Mouse (Mus musculus) limb, embryonic 10.5 days (tissue): Measurements from ENCODE around the gene Fbxo21. TPM values are rescaled to one million over a fixed set of nuclear protein-coding genes. Genes with fewer than 3 reads are reported as not detected.

Experiments used
- DNase-seq: peaks from one replicate; pipeline ENCODE4 v3.0.0-alpha.2; 2017; ENCODE audit warnings: low spot score
- H3K27ac ChIP-seq: fragments of 300-500 bp; sonication (generic); 2 replicates; pipeline ENCODE4 v1.5.1; 2016; ENCODE audit warnings: mild to moderate bottlenecking
- H3K27me3 ChIP-seq: fragments of 300-500 bp; sonication (generic); 2 replicates; pipeline ENCODE4 v1.6.1; 2016; ENCODE audit warnings: low read depth, mild to moderate bottlenecking; ENCODE audit not compliant: poor library complexity, severe bottlenecking
- H3K36me3 ChIP-seq: fragments of 300-500 bp; sonication (generic); 2 replicates; pipeline ENCODE4 v1.6.1; 2016; ENCODE audit warnings: mild to moderate bottlenecking, moderate library complexity
- H3K4me1 ChIP-seq: fragments of 300-500 bp; sonication (generic); 2 replicates; pipeline ENCODE4 v1.6.1; 2016
- H3K4me3 ChIP-seq: fragments of 300-500 bp; sonication (generic); 2 replicates; pipeline ENCODE4 v1.5.1; 2016; ENCODE audit warnings: mild to moderate bottlenecking, moderate library complexity
- H3K9me3 ChIP-seq: fragments of 300-500 bp; sonication (generic); replicated peaks from 2 replicates; pipeline ENCODE4 v1.6.1; 2016; ENCODE audit warnings: mild to moderate bottlenecking
- WGBS: fragments of 180-500 bp; shearing (Covaris S2); methylation state at CpG from one replicate; pipeline ENCODE4 v1.1.7; 2016; 5-methylcytosine and 5-hydroxymethylcytosine counted together
- polyA plus RNA-seq: library from polyadenylated mRNA; unstranded; fragments of >200 nt; fragmentation: Nextera tagmentation; extraction: Ambion mirVana; gene quantifications from 2 replicates; pipeline ENCODE4 v1.2.1, GENCODE M21; 2016

Fbxo21 gene
- polyA plus RNA-seq, 1 experiment from 2014 or later = 93.4 TPM

DNA sequence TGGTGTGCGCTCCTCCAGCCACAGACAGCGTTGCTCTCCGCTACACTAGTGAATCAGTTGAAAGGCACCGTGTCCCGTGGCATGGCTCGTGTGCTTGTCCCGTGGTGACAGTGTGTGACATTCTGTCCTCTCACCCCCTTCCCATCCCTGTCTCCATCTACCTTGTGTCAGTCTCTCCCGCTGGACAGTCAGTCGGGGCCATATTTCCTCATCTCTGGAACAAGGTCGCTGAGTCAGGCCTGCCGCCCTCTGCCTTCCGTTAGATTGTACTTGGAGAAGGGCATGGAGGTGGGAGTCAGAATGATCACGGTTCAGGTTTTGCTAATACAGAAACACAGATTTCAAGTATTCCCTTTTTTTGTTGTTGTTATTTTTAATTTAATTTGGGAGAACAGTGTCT lies 31.8 kb downstream of the Fbxo21 start:
- Histone ChIP-seq H3K27me3 (no peaks in the 10 kb centered on the region), H3K4me1 (no peaks in the 10 kb centered on the region), H3K9me3 (no peaks in the 10 kb centered on the region), H3K27ac (no peak overlapping the region), H3K4me3 (no peak overlapping the region), H3K36me3 (peaks cover 79% of the 10 kb centered on the region)
- DNase-seq = no peak
- WGBS = 93% methylated on average over 13 of the region's 13 CpGs

DNA sequence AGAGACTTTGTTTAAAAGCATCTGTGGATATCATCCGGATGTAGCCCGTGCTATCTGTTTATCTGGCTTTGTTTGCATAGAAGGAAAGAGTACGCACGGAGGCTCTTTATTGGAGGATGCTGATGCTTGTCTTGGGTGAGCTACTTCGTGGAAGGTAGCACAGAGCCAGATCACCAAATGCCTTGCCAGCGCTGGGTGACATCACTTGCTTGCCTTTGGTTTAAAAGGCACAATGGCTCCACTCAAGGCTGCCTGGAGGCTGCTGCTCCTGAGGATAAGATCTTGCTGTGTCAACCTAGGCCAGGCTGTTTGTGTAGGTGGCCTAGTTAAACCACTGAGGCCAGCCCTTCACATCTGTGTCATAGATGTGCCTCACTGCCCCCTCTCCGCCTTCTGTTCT lies 34.3 kb downstream of the Fbxo21 start:
- no peak for DNase-seq

DNA sequence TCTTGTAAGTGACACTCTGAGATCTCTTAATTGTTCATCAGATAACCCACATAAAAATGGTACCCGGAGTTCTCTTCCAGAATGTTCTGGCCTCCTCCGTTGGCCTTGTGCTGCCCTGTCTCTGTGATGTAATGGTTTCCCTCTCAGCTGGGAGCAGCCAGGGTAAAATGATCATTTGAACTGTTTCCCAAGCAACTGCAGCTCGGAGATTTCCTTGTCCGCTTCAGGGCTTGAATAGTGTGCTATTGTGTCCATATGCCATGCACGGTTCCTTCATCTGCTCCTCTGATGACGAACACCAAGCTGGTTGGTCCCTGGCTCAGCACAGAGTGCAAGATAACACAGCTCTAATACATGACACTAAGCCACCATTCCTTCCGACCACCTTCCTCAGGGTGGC lies 35.3 kb downstream of the Fbxo21 start:
- H3K4me1 ChIP-seq = peaks cover 13% of the 10 kb centered on the region
- H3K4me3 ChIP-seq = no peak overlapping the region
- peaks cover 14% of the 10 kb centered on the region for H3K27me3 ChIP-seq
- H3K9me3 ChIP-seq = no peaks in the 10 kb centered on the region
- H3K36me3 ChIP-seq = peaks cover 45% of the 10 kb centered on the region
- 87% methylated on average over 7 of the region's 7 CpGs for WGBS
- no peak overlapping the region for H3K27ac ChIP-seq
- DNase-seq = no peak

More for the DNA sequence above, 34.3 kb downstream of the Fbxo21 start:
- Histone ChIP-seq H3K4me3 (no peak overlapping the region), H3K36me3 (peaks cover 54% of the 10 kb centered on the region), H3K27me3 (peaks cover 14% of the 10 kb centered on the region), H3K27ac (no peak overlapping the region), H3K4me1 (peaks cover 13% of the 10 kb centered on the region), H3K9me3 (no peaks in the 10 kb centered on the region)
- 92% methylated on average over 7 of the region's 7 CpGs for WGBS

DNA sequence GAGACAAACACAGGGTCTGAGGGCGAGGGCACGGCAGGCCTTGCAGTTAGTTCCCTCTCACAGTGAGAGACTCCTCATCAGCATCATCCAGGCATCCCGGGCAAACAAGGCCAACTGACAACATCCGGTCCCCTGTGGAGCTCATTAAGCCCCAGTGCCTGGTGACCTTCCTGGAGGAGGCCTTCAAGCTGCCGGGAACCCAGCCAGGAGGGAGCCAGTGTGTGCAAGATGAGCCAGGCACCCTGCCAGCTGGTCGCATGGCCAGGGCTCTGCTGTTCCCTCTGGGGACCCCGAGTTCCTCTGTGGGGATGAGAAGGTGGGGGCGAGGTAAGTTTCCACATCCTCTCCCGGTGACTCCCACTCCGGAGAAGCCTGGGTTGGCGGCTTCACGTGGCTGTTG lies 38.5 kb downstream of the Fbxo21 start:
- Histone ChIP-seq H3K27ac (peak overlapping the region; percentile 25; the same call in 1 of the 2 replicates), H3K36me3 (peaks cover 14% of the 10 kb centered on the region), H3K4me3 (no peak overlapping the region), H3K9me3 (no peaks in the 10 kb centered on the region), H3K27me3 (peaks cover 29% of the 10 kb centered on the region), H3K4me1 (peaks cover 17% of the 10 kb centered on the region)
- 26% methylated on average over 12 of the region's 12 CpGs for WGBS
- no peak for DNase-seq

DNA sequence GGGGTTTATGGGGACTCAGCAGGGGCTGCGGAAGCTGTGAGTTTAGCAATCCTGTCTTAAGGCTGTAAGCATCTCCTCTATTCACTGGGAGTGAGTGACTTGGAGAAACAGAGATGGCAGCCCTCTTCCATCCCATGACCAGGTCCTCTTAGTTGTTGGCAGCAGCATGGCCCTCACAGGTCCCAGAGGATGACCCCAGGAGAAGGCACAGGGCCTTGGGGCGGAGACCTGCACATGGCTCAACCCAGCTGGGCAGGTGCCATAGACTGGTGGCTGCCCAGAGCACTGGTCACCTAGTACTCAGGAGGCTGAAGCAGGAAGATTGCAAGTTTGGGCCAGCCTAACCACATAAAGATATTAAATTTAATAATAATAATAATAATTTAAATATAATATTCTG lies 39.1 kb downstream of the Fbxo21 start:
- Histone ChIP-seq H3K9me3 (no peaks in the 10 kb centered on the region), H3K36me3 (peaks cover 8% of the 10 kb centered on the region; the same call in 1 of the 2 replicates), H3K27ac (no peak overlapping the region), H3K27me3 (peaks cover 29% of the 10 kb centered on the region), H3K4me1 (peaks cover 17% of the 10 kb centered on the region), H3K4me3 (no peak overlapping the region)
- no peak for DNase-seq
- WGBS = 85% methylated on average over 2 of the region's 2 CpGs

DNA sequence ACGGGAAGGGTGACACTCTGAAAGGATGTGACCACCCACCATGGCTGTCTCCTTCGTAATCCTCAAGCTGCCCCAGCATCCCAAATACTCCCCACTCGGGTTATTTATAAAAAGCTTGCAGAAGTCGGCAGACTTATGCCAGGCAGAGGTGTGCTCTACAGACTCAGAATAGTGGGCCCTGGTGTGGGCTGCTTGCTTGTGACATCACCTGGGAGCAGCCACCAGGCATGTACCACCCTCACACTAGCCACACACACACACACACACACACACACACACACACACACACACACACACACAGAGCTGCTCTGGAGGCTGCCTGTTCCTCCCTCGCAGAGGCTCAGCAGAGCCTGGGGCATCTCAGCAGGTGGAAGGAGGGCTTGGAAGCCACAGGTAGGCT lies 41.0 kb downstream of the Fbxo21 start:
- Histone ChIP-seq H3K27ac (no peak overlapping the region), H3K27me3 (peaks cover 29% of the 10 kb centered on the region), H3K4me3 (no peak overlapping the region), H3K4me1 (peaks cover 17% of the 10 kb centered on the region), H3K9me3 (no peaks in the 10 kb centered on the region), H3K36me3 (no peaks in the 10 kb centered on the region)
- DNase-seq = no peak
- WGBS = 64% methylated on average over 5 of the region's 5 CpGs

DNA sequence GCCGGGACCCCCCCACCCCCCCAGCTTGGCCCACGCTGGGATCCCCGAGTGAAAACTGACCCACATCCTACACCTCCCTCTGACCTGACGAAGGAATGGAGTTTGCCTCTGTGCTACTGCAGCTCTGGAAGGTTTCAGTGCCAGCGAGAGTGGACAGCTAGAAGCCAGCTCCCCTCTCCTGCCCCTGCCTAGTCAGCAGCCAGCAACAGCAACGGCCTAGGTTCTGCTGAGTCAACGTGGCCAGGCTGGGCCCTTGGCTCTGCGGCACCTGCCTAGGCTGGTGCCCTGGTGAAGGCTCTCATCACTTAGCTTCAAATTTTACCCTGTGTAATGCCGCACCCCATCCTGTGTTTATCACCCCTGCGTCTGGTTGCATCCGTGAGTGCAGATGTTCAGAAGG lies 43.4 kb downstream of the Fbxo21 start:
- Histone ChIP-seq H3K9me3 (no peaks in the 10 kb centered on the region), H3K36me3 (no peaks in the 10 kb centered on the region), H3K27ac (no peak overlapping the region), H3K27me3 (peaks cover 27% of the 10 kb centered on the region), H3K4me1 (peaks cover 9% of the 10 kb centered on the region), H3K4me3 (no peak overlapping the region)
- WGBS = 68% methylated on average over 11 of the region's 11 CpGs
- no peak for DNase-seq

DNA sequence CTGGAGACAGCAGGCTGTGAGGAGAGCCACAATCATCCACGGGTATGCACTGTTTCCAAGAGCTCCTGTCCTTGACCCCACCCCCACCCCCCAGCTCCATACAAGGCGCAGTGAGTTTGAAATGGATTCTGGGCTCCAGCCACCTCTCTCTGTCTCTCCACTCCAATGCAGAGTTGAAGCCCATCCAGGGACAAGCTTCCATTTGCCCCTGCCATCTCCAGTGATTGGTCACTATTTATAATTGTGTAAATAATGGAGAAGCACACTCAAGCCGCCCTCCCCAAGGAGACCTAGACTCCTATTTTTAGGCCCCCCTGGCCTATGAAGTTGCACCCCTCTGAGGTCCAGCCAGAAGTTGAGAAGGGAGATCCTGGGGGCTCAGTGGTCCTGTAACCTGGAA lies 46.5 kb downstream of the Fbxo21 start:
- DNase-seq = no peak
- H3K27me3 ChIP-seq = peaks cover 49% of the 10 kb centered on the region
- no peaks in the 10 kb centered on the region for H3K36me3 ChIP-seq
- no peak overlapping the region for H3K27ac ChIP-seq
- no peaks in the 10 kb centered on the region for H3K9me3 ChIP-seq
- peaks cover 27% of the 10 kb centered on the region for H3K4me1 ChIP-seq
- H3K4me3 ChIP-seq = no peak overlapping the region
- 87% methylated on average over 3 of the region's 3 CpGs for WGBS

DNA sequence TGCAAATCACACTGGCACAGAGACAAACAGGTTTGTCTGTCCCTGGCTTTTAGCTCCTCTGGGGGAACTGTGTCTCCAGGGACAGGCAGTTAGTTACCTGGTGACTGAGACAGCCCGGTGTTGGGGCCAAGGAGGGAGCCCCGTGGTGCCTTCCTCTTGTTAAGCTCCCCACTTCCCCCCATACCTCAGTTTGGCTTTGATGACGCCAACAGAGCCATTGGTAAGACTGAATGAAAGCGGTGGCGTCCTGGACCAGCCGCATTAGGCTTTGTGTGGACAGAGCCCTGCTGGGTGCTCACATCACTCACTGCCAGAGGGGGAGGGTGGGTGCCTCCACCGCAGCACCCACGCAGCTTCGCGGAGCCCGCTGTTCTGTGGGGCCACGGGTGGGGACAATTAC lies 49.4 kb downstream of the Fbxo21 start:
- Histone ChIP-seq H3K9me3 (no peaks in the 10 kb centered on the region), H3K4me3 (no peak overlapping the region), H3K27ac (no peak overlapping the region), H3K36me3 (no peaks in the 10 kb centered on the region), H3K27me3 (peaks cover 62% of the 10 kb centered on the region), H3K4me1 (peaks cover 40% of the 10 kb centered on the region)
- peak; percentile 42 for DNase-seq
- 4% methylated on average over 12 of the region's 12 CpGs for WGBS

DNA sequence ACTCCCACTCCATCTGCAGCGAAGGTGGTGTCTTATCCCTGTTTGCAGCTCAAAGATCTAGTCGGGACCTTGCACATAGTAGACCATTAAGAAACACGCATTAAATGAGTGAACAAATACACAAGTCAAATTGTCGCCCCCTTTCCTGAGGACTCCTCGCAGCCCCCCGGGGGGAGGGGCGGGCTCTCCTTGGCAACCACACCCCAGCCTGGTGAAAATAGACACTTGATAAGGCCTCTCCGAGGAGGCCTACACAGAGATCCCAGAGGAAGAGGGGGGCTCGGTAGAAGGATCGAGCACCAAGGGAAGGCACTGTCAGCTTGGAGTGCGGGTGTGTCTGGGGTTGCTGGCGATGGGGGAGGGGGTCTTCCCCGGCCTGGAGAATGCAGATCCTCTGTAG lies 49.8 kb downstream of the Fbxo21 start:
- no peaks in the 10 kb centered on the region for H3K9me3 ChIP-seq
- H3K27me3 ChIP-seq = peaks cover 67% of the 10 kb centered on the region
- H3K36me3 ChIP-seq = no peaks in the 10 kb centered on the region
- no peak overlapping the region for H3K4me3 ChIP-seq
- H3K4me1 ChIP-seq = peaks cover 40% of the 10 kb centered on the region
- WGBS = 3% methylated on average over 13 of the region's 13 CpGs
- no peak overlapping the region for H3K27ac ChIP-seq
- DNase-seq = no peak

DNA sequence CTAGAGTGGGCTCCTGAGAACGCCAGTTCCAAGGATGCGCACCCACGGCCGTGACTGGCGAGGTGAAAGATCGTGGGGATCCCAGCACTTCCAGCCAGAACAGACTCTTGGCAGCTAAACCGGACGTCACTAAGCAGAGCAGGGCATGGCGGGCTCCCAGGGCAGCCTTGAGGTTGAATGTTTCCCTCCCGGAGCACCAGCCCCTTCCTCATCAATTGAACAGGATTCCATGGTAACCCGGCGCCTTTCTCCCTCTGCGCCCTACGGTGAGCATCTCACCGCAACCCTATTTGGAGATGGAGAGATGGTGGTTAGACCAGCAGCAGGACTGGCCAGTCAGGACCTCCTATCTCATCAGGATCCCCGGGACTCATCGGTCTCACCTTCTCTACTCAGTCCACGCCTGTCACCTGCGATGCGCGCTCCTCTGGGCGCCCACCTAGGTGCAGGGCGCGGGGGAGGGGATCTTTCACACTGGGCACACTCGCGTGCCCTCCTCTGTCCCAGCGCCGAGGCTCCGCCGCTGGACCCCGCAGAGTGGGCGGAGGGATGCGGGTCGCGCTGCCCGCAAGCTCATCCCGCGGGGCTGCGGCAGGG lies 50.7 kb downstream of the Fbxo21 start:
- peak; percentile 49 for DNase-seq
- H3K9me3 ChIP-seq = no peaks in the 10 kb centered on the region
- peak overlapping the region; percentile 68 for H3K4me3 ChIP-seq
- peaks cover 74% of the 10 kb centered on the region for H3K27me3 ChIP-seq
- no peaks in the 10 kb centered on the region for H3K36me3 ChIP-seq
- WGBS = 2% methylated on average over 39 of the region's 39 CpGs
- H3K27ac ChIP-seq = peak overlapping the region; percentile 61; the same call in 1 of the 2 replicates
- peaks cover 40% of the 10 kb centered on the region for H3K4me1 ChIP-seq

DNA sequence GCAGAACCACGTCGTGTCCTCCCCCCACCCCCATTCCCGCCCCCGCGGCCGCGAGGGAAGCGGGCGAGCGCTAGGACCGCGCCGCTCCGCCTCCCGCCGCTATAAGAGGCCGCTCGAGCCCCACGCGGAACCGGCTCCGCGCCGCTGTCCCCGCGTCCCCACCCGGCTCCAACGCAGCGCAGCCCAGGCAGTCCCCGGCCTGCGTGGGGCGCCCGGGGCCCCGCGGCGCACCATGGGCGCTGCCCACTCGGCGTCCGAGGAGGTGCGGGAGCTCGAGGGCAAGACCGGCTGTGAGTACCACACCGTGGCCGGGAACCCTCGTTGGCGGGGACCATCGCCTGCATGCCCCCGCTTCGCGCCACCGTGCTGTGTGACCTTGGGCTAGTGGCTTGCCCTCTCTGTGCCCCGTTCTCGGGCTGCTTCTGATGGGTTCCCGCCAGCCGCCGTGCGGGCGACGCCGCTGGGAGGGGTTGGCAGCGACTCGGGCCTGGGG lies 51.2 kb downstream of the Fbxo21 start, which contains the start of gene Tesc:
Tesc (plus strand) TSS at position 46 of the 493 bp plus-strand sequence.
- DNase-seq = peak; percentile 53
- H3K36me3 ChIP-seq = no peaks in the 10 kb centered on the region
- peak within 1 kb of the TSS; percentile 68 for H3K4me3 ChIP-seq
- no peaks in the 10 kb centered on the region for H3K9me3 ChIP-seq
- H3K4me1 ChIP-seq = peaks cover 40% of the 10 kb centered on the region
- WGBS = under 1% methylated on average over 60 of the region's 63 CpGs
- H3K27ac ChIP-seq = peak within 1 kb of the TSS; percentile 61
- H3K27me3 ChIP-seq = peaks cover 74% of the 10 kb centered on the region

DNA sequence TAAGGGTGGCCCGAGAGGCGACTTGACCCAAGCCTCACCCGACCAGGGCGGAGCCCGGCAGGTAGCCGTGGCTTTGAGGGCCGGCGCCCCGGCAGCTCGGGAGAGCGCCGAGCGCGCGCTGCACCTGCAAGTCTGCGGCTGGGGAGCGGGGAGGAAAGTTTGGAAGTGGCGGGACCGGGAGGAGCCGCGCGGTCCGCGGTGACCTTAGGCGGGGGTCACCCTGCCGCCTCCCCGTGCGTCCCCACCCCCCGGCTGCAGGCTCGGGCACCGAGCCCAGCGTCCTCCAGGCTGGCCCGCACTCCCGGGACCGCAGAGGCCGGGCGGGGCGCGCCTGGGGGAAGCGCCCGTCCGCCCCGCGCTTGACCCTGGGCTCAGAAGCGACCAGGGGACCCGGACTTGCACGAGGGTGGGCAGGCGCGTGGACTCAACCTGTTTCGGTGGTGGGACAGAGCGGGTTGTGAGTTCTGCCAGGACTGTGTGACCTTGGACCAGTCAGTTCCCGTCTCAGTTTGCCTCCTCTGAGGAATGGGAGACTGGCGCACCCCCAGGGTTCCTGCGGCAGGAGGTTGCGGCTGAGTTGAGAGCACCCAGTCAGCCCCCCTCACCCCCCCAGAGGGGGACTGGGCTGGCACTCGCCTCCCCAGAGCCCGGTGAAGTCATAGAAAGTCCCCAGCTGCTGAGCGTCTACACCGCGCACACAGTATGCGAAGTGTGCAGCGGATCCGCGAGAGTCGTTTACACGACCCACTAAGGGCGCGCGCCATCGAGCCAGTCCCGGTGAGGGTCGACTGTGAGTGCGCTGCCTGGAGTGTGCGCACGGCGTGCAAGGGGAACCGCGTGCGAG lies 51.9 kb downstream of the Fbxo21 start:
- Histone ChIP-seq H3K4me1 (peaks cover 43% of the 10 kb centered on the region), H3K36me3 (no peaks in the 10 kb centered on the region), H3K4me3 (peak overlapping the region; percentile 68), H3K27me3 (peaks cover 74% of the 10 kb centered on the region), H3K9me3 (no peaks in the 10 kb centered on the region), H3K27ac (peak overlapping the region; percentile 61)
- 2% methylated on average over 79 of the region's 79 CpGs for WGBS
- peak; percentile 39 for DNase-seq
